Mouse (Mus musculus) thymus, adult 2 months (tissue): Measurements from ENCODE around the gene Faah. TPM values are rescaled to one million over a fixed set of nuclear protein-coding genes. Genes with fewer than 3 reads are reported as not detected.
A peak's percentile ranks its signal among the peaks of the same experiment; 100 is the strongest.

Source experiments
- DNase-seq: peaks from one replicate; pipeline ENCODE4 v3.0.0; 2021
- H3K27ac ChIP-seq: fragments of 200-500 bp; 2 replicates; pipeline ENCODE4 v1.5.1; 2012; ENCODE audit warnings: low read length, control low read depth; ENCODE audit not compliant: control insufficient read depth, insufficient read depth
- H3K27me3 ChIP-seq: fragments of 200-500 bp; 2 replicates; pipeline ENCODE4 v1.6.1; 2012; ENCODE audit warnings: mild to moderate bottlenecking, low read length, moderate library complexity, mixed read lengths; ENCODE audit not compliant: control insufficient read depth, insufficient read depth
- H3K36me3 ChIP-seq: fragments of 200-500 bp; 2 replicates; pipeline ENCODE4 v1.6.1; 2012; ENCODE audit warnings: mild to moderate bottlenecking, low read length, moderate library complexity; ENCODE audit not compliant: control insufficient read depth, insufficient read depth
- H3K4me1 ChIP-seq: fragments of 200-500 bp; replicated peaks from 2 replicates; pipeline ENCODE4 v1.6.1; 2012; ENCODE audit warnings: low read length; ENCODE audit not compliant: control insufficient read depth, insufficient read depth
- H3K4me3 ChIP-seq: fragments of 200-500 bp; 2 replicates; pipeline ENCODE4 v1.5.1; 2012; ENCODE audit warnings: mild to moderate bottlenecking, low read length, control low read depth, moderate library complexity; ENCODE audit not compliant: control insufficient read depth, insufficient read depth
- CTCF ChIP-seq: fragments of 200-500 bp; IDR thresholded peaks from 2 replicates; pipeline ENCODE4 v1.5.1; 2012; ENCODE audit warnings: mild to moderate bottlenecking, control low read depth, low read length, moderate library complexity, borderline replicate concordance; ENCODE audit not compliant: control insufficient read depth, poor library complexity, insufficient read depth; ENCODE audit errors: extremely low read depth
- POLR2A ChIP-seq: fragments of 200-500 bp; IDR thresholded peaks from 2 replicates; pipeline ENCODE4 v1.6.1; 2012; ENCODE audit warnings: mild to moderate bottlenecking, low read length, control low read depth, moderate library complexity; ENCODE audit not compliant: control insufficient read depth, poor library complexity, insufficient read depth; ENCODE audit errors: extremely low read depth
- WGBS: fragments of 180-500 bp; shearing (Covaris S2); methylation state at CpG from one replicate; pipeline ENCODE4 v1.1.7; 2018; 5-methylcytosine and 5-hydroxymethylcytosine counted together
- polyA plus RNA-seq: library from polyadenylated mRNA; depleted of rRNA; stranded (reverse); fragments of >200 nt; gene quantifications from 2 replicates; pipeline ENCODE4 v1.2.3, GENCODE M21; 2012

Faah gene
- polyA plus RNA-seq, 1 experiment, result 88.1 TPM

- no peak overlapping the region for H3K27ac ChIP-seq
- H3K4me1 ChIP-seq, result 0 out of 2 replicates have a peak, but pooled peaks cover 3% of the 10 kb centered on the region
- H3K27me3 ChIP-seq, result peaks cover 18% of the 10 kb centered on the region
- TF ChIP-seq CTCF (no peak), POLR2A (no peak)
- H3K4me3 ChIP-seq, result no peak overlapping the region
- WGBS, result 45% methylated on average over 6 of the region's 6 CpGs
- H3K36me3 ChIP-seq, result no peaks in the 10 kb centered on the region
- no peak for DNase-seq
Measured at GRCm38 (mm10) chr4:115963751-115964150, 54.0 kb downstream of the Faah start.

- TF ChIP-seq CTCF (no peak), POLR2A (no peak)
- H3K27ac ChIP-seq, result no peak overlapping the region
- peak; percentile 8 for DNase-seq
- H3K27me3 ChIP-seq, result peaks cover 22% of the 10 kb centered on the region
- H3K36me3 ChIP-seq, result no peaks in the 10 kb centered on the region
- H3K4me1 ChIP-seq, result 0 out of 2 replicates have a peak, but pooled peaks cover 3% of the 10 kb centered on the region
- WGBS, result under 1% methylated on average over 77 of the region's 79 CpGs
- H3K4me3 ChIP-seq, result peak overlapping the region; percentile 49
Measured at GRCm38 (mm10) chr4:115962671-115963412, 54.9 kb downstream of the Faah start.

GRCm38 (mm10) chr4:115961991-115962390, 55.7 kb downstream of the Faah start:
- DNase-seq, result no peak
- Histone ChIP-seq H3K4me1 (0 out of 2 replicates have a peak, but pooled peaks cover 3% of the 10 kb centered on the region), H3K36me3 (no peaks in the 10 kb centered on the region), H3K27ac (no peak overlapping the region), H3K4me3 (no peak overlapping the region), H3K27me3 (peaks cover 22% of the 10 kb centered on the region)
- 30% methylated on average over 7 of the region's 7 CpGs for WGBS
- TF ChIP-seq POLR2A, result no peak
- no peak for TF ChIP-seq CTCF

GRCm38 (mm10) chr4:115959546-115959945, 58.2 kb downstream of the Faah start:
- 0 out of 2 replicates have a peak, but pooled peaks cover 3% of the 10 kb centered on the region for H3K4me1 ChIP-seq
- H3K36me3 ChIP-seq, result no peaks in the 10 kb centered on the region
- H3K27me3 ChIP-seq, result peaks cover 22% of the 10 kb centered on the region
- no peak overlapping the region for H3K4me3 ChIP-seq
- no peak for TF ChIP-seq CTCF
- TF ChIP-seq POLR2A, result no peak
- H3K27ac ChIP-seq, result no peak overlapping the region
- DNase-seq, result no peak

GRCm38 (mm10) chr4:115955494-115955775, 62.3 kb downstream of the Faah start:
- 11% methylated on average over 3 of the region's 3 CpGs for WGBS
- Histone ChIP-seq H3K27me3 (peaks cover 3% of the 10 kb centered on the region), H3K27ac (no peak overlapping the region)

GRCm38 (mm10) chr4:115954656-115955493, 62.9 kb downstream of the Faah start:
- DNase-seq, result no peak
- no peaks in the 10 kb centered on the region for H3K36me3 ChIP-seq
- H3K4me1 ChIP-seq, result no peaks in the 10 kb centered on the region
- peaks cover 3% of the 10 kb centered on the region for H3K27me3 ChIP-seq
- WGBS, result 19% methylated on average over 19 of the region's 19 CpGs
- no peak for TF ChIP-seq CTCF
- TF ChIP-seq POLR2A, result no peak
- H3K27ac ChIP-seq, result no peak overlapping the region
- no peak overlapping the region for H3K4me3 ChIP-seq

More at GRCm38 (mm10) chr4:115955494-115955775, 62.3 kb downstream of the Faah start:
- Histone ChIP-seq H3K36me3 (no peaks in the 10 kb centered on the region), H3K4me1 (no peaks in the 10 kb centered on the region), H3K4me3 (no peak overlapping the region)
- TF ChIP-seq POLR2A (no peak), CTCF (no peak)
- no peak for DNase-seq
